Mouse (Mus musculus) kidney, adult 18-20 months (tissue): Measurements from ENCODE around the gene Gm4340.
"Not testable (repeated sequence)": the region's sequence is repeated elsewhere in the genome, so short reads cannot be mapped to it uniquely, and the experiment has no call there.

Source experiments
- DNase-seq: peaks from one replicate; pipeline ENCODE4 v3.0.0; 2021

Gene Gm4340

GRCm38 (mm10) chr10:104193742-104194141, at the start of gene Gm4340:
Gm4340 (plus strand) TSS chr10:104194042.
- DNase-seq: not testable (repeated sequence)

GRCm38 (mm10) chr10:104151197-104151596, 42.6 kb upstream of the Gm4340 start, which contains the start of gene Gm6763:
Gm6763 (plus strand) TSS chr10:104151497.
- DNase-seq: not testable (repeated sequence)

- DNase-seq: not testable (repeated sequence)
These were observed 34.1 kb upstream of the Gm4340 start, which contains the start of gene Gm8764 for GRCm38 (mm10) chr10:104159706-104160105. Gm8764 (plus strand) TSS chr10:104160006.

GRCm38 (mm10) chr10:104168215-104168614, 25.6 kb upstream of the Gm4340 start, which contains the start of gene Gm21304:
Gm21304 (plus strand) TSS chr10:104168515.
- not testable (repeated sequence) for DNase-seq

GRCm38 (mm10) chr10:104176724-104177123, 17.1 kb upstream of the Gm4340 start, which contains the start of gene Gm21312:
Gm21312 (plus strand) TSS chr10:104177024.
- not testable (repeated sequence) for DNase-seq

GRCm38 (mm10) chr10:104185233-104185632, 8.6 kb upstream of the Gm4340 start, which contains the start of gene Gm20765:
Gm20765 (plus strand) TSS chr10:104185533.
- DNase-seq: not testable (repeated sequence)

- no peak for DNase-seq
These were observed 15.8 kb downstream of the Gm4340 start for GRCm38 (mm10) chr10:104209655-104210054.

- no peak for DNase-seq
These were observed 16.6 kb downstream of the Gm4340 start for GRCm38 (mm10) chr10:104210268-104210990.

- DNase-seq: no peak
These were observed 20.7 kb downstream of the Gm4340 start for GRCm38 (mm10) chr10:104214527-104214926.

GRCm38 (mm10) chr10:104220303-104221021, 26.6 kb downstream of the Gm4340 start:
- DNase-seq: no peak
